Mouse (Mus musculus) small intestine, adult 2 months (tissue): ENCODE measurements around the gene Ncapd3.

Experiments used
- CTCF ChIP-seq: fragments of 200-500 bp; IDR thresholded peaks from 2 replicates; pipeline ENCODE4 v1.5.1; 2012; ENCODE audit warnings: low read depth, mild to moderate bottlenecking, control low read depth, inconsistent platforms, low read length, moderate library complexity, mixed read lengths; ENCODE audit not compliant: insufficient replicate concordance, insufficient read length; ENCODE audit errors: extremely low read depth
- POLR2A ChIP-seq: fragments of 200-500 bp; IDR thresholded peaks from 2 replicates; pipeline ENCODE4 v1.6.1; 2012; ENCODE audit warnings: low read depth, mild to moderate bottlenecking, control low read depth, inconsistent platforms, low read length, moderate library complexity

GRCm38 (mm10) chr9:27087402-27087801, 57.4 kb downstream of the Ncapd3 start:
- TF ChIP-seq POLR2A (no peak), CTCF (no peak)
